Mouse (Mus musculus): Measurements from ENCODE around the gene Gm21988. TPM values are rescaled to one million over a fixed set of nuclear protein-coding genes. Genes with fewer than 3 reads are reported as not detected.

The Gm21988 gene
- total and polyA plus RNA-seq, 2 experiments: 0.28 to 5.8 TPM

GRCm38 (mm10) chr11:70225798-70226601 is 13.6 kb downstream of the Gm21988 start:
- TF ChIP-seq POLR2A (IDR thresholded peaks at IDR 0.05; ENCODE audit: extremely low read depth, insufficient read depth, low read length) (no peak), CTCF (IDR thresholded peaks at IDR 0.05; ENCODE audit: low read depth, low read length) (no peak)
- Histone ChIP-seq H3K4me1 (ENCODE audit: control insufficient read depth, insufficient read depth, low read length) (no peaks in the 10 kb centered on the region; the same call in 1 of the 2 replicates), H3K79me2 (ENCODE audit: control insufficient read depth, insufficient read depth, low read length) (no peaks in the 10 kb centered on the region), H3K9ac (ENCODE audit: low read depth, low read length) (no peak overlapping the region), H3K27me3 (ENCODE audit: control insufficient read depth, insufficient read depth, low read length) (no peaks in the 10 kb centered on the region), H3K27ac (replicated peaks; ENCODE audit: insufficient read depth, low read depth, low read length) (no peak overlapping the region), H3K4me3 (ENCODE audit: insufficient read depth, low read depth, low read length) (no peak overlapping the region), H3K36me3 (ENCODE audit: control insufficient read depth, insufficient read depth, low read length) (no peaks in the 10 kb centered on the region)
- DNase-seq (ENCODE audit: extremely low read depth, low read depth, low spot score): no peak
- WGBS: 55% methylated on average over 27 of the region's 27 CpGs

- no peaks in the 10 kb centered on the region for H3K27me3 ChIP-seq (ENCODE audit: control insufficient read depth, insufficient read depth, low read length)
- TF ChIP-seq CTCF (IDR thresholded peaks at IDR 0.05; ENCODE audit: low read depth, low read length): no peak
- no peak for DNase-seq (ENCODE audit: extremely low read depth, low read depth, low spot score)
- no peaks in the 10 kb centered on the region for H3K79me2 ChIP-seq (ENCODE audit: control insufficient read depth, insufficient read depth, low read length)
- H3K4me1 ChIP-seq (ENCODE audit: control insufficient read depth, insufficient read depth, low read length): no peaks in the 10 kb centered on the region; the same call in 1 of the 2 replicates
- H3K9ac ChIP-seq (ENCODE audit: low read depth, low read length): no peak overlapping the region
- WGBS: 78% methylated on average over 9 of the region's 9 CpGs
- no peak overlapping the region for H3K27ac ChIP-seq (replicated peaks; ENCODE audit: insufficient read depth, low read depth, low read length)
- no peak overlapping the region for H3K4me3 ChIP-seq (ENCODE audit: insufficient read depth, low read depth, low read length)
- H3K36me3 ChIP-seq (ENCODE audit: control insufficient read depth, insufficient read depth, low read length): no peaks in the 10 kb centered on the region
Measured at GRCm38 (mm10) chr11:70223724-70224123, 15.9 kb downstream of the Gm21988 start.

- Histone ChIP-seq H3K27ac (replicated peaks; ENCODE audit: insufficient read depth, low read depth, low read length) (peak overlapping the region; percentile 66), H3K27me3 (ENCODE audit: control insufficient read depth, insufficient read depth, low read length) (no peaks in the 10 kb centered on the region), H3K9ac (ENCODE audit: low read depth, low read length) (peak overlapping the region; percentile 33), H3K4me3 (ENCODE audit: insufficient read depth, low read depth, low read length) (peak overlapping the region; percentile 11; the same call in 1 of the 2 replicates), H3K36me3 (ENCODE audit: control insufficient read depth, insufficient read depth, low read length) (no peaks in the 10 kb centered on the region), H3K4me1 (ENCODE audit: control insufficient read depth, insufficient read depth, low read length) (no peaks in the 10 kb centered on the region), H3K79me2 (ENCODE audit: control insufficient read depth, insufficient read depth, low read length) (no peaks in the 10 kb centered on the region)
- TF ChIP-seq POLR2A (IDR thresholded peaks at IDR 0.05; ENCODE audit: extremely low read depth, insufficient read depth, low read length) (no peak), CTCF (IDR thresholded peaks at IDR 0.05; ENCODE audit: low read depth, low read length) (no peak)
- DNase-seq (ENCODE audit: extremely low read depth, low read depth, low spot score): no peak
- WGBS: 29% methylated on average over 14 of the region's 14 CpGs
Measured at GRCm38 (mm10) chr11:70221603-70222500, 17.8 kb downstream of the Gm21988 start.

GRCm38 (mm10) chr11:70220731-70221602 is 18.7 kb downstream of the Gm21988 start, which contains the start of gene Slc16a13:
Gene Slc16a13, minus strand, starts transcription at chr11:70221064.
- TF ChIP-seq POLR2A (IDR thresholded peaks at IDR 0.05; ENCODE audit: extremely low read depth, insufficient read depth, low read length) (peak; percentile 46; the same call in 1 of the 2 replicates), CTCF (IDR thresholded peaks at IDR 0.05; ENCODE audit: low read depth, low read length) (no peak)
- WGBS: 5% methylated on average over 28 of the region's 28 CpGs
- H3K27ac ChIP-seq (replicated peaks; ENCODE audit: insufficient read depth, low read depth, low read length): peak within 1 kb of the TSS; percentile 66
- no peaks in the 10 kb centered on the region for H3K4me1 ChIP-seq (ENCODE audit: control insufficient read depth, insufficient read depth, low read length)
- peak within 1 kb of the TSS; percentile 61 for H3K4me3 ChIP-seq (ENCODE audit: insufficient read depth, low read depth, low read length)
- no peaks in the 10 kb centered on the region for H3K36me3 ChIP-seq (ENCODE audit: control insufficient read depth, insufficient read depth, low read length)
- peak; percentile 83 for DNase-seq (ENCODE audit: extremely low read depth, low read depth, low spot score)
- H3K79me2 ChIP-seq (ENCODE audit: control insufficient read depth, insufficient read depth, low read length): no peaks in the 10 kb centered on the region
- peak within 1 kb of the TSS; percentile 61 for H3K9ac ChIP-seq (ENCODE audit: low read depth, low read length)
- no peaks in the 10 kb centered on the region for H3K27me3 ChIP-seq (ENCODE audit: control insufficient read depth, insufficient read depth, low read length)

GRCm38 (mm10) chr11:70220323-70220722 is 19.3 kb downstream of the Gm21988 start:
- TF ChIP-seq POLR2A (IDR thresholded peaks at IDR 0.05; ENCODE audit: extremely low read depth, insufficient read depth, low read length) (no peak), CTCF (IDR thresholded peaks at IDR 0.05; ENCODE audit: low read depth, low read length) (no peak)
- no peaks in the 10 kb centered on the region for H3K27me3 ChIP-seq (ENCODE audit: control insufficient read depth, insufficient read depth, low read length)
- H3K79me2 ChIP-seq (ENCODE audit: control insufficient read depth, insufficient read depth, low read length): no peaks in the 10 kb centered on the region
- H3K27ac ChIP-seq (replicated peaks; ENCODE audit: insufficient read depth, low read depth, low read length): peak overlapping the region; percentile 51; the same call in 1 of the 2 replicates
- H3K36me3 ChIP-seq (ENCODE audit: control insufficient read depth, insufficient read depth, low read length): no peaks in the 10 kb centered on the region
- peak overlapping the region; percentile 59 for H3K4me3 ChIP-seq (ENCODE audit: insufficient read depth, low read depth, low read length)
- WGBS: 19% methylated on average over 24 of the region's 24 CpGs
- no peak for DNase-seq (ENCODE audit: extremely low read depth, low read depth, low spot score)
- H3K9ac ChIP-seq (ENCODE audit: low read depth, low read length): peak overlapping the region; percentile 55
- no peaks in the 10 kb centered on the region for H3K4me1 ChIP-seq (ENCODE audit: control insufficient read depth, insufficient read depth, low read length)
